Mouse (Mus musculus): ENCODE measurements around the gene Atp10a. TPM values are rescaled to one million over a fixed set of nuclear protein-coding genes. Genes with fewer than 3 reads are reported as not detected.

Atp10a gene
- total RNA-seq, 1 experiment = 7.3 TPM

DNA sequence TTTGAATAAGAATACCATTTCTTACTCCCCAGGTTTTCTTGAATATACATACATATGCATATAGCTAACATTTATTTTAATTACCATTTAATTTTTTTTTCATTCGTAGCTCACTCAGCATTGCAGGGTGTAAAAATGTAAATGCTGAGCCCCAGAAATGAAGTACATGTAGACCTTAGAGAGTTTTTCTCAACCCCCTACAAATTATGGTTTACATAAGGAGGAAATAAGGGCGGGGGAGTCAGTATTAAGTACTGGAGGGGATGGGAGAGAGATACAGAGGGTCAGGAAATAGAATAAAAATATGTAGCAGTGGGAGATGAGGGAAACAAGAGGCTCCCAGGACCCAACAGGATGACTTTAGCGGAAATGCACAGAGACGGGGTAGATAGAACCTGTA, 188.5 kb downstream of the Atp10a start:
- H3K27ac ChIP-seq (ENCODE audit: insufficient read depth, low read depth, low read length, poor library complexity, severe bottlenecking) = no peak overlapping the region
- TF ChIP-seq CHD2 (IDR thresholded peaks at IDR 0.05; ENCODE audit: low read depth, low read length) = no peak
- TF ChIP-seq MAFK (IDR thresholded peaks at IDR 0.05; ENCODE audit: insufficient read depth, low read depth, low read length) = no peak
- no peak for TF ChIP-seq ZC3H11A (IDR thresholded peaks at IDR 0.05; ENCODE audit: borderline replicate concordance, low read depth, low read length)
- no peak for TF ChIP-seq HCFC1 (IDR thresholded peaks at IDR 0.05; ENCODE audit: borderline replicate concordance, insufficient read depth, low read length)
- no peak for TF ChIP-seq ZNF384 (IDR thresholded peaks at IDR 0.05; ENCODE audit: low read depth, low read length)
- in situ Hi-C loops (cut with MboI; ENCODE audit: low sequenced_read_pairs in 2 of 2, unreplicated experiment in 2 of 2) = loop anchor here in 1 of 2 experiments (25.0 kb wide), 1 partner anchor 493 kb away; no protein-coding TSS in a partner anchor
- DNase-seq (ENCODE audit: low read depth, low spot score) = no peak
- H3K9me3 ChIP-seq (ENCODE audit: control insufficient read depth, insufficient read depth, low read depth, low read length) = no peaks in the 10 kb centered on the region
- no peak overlapping the region for H3K4me3 ChIP-seq (ENCODE audit: insufficient read depth in 1 of 2, low read depth in 1 of 2, low read length in 2 of 2, poor library complexity in 1 of 2, severe bottlenecking in 1 of 2)
- no peaks in the 10 kb centered on the region for H3K36me3 ChIP-seq (ENCODE audit: control insufficient read depth, insufficient read depth, low read length, poor library complexity, severe bottlenecking)
- H3K4me1 ChIP-seq (ENCODE audit: control insufficient read depth in 2 of 2, insufficient read depth in 2 of 2, low read length in 2 of 2, poor library complexity in 1 of 2) = no peaks in the 10 kb centered on the region
- no peak overlapping the region for H3K9ac ChIP-seq (ENCODE audit: insufficient read depth, low read depth, low read length, poor library complexity, severe bottlenecking)

DNA sequence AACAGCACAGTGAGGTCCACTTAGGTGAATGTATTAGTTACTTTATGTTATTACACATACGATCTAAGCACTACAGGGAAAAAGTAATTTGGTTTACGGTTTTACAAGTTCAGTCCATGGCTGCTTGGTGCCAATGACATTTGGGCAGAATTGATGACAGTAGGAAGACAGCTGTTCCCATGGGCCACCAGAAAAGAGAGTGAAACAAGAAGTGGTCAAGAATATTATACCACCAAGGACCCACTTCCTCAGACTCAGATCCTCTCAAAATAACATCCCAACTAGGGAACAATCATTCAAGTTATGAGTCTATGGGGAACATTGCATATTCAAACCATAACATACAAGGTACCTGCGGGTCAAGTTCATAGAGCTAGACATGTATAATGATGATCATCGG, 203.0 kb downstream of the Atp10a start:
- H3K9me3 ChIP-seq (ENCODE audit: control insufficient read depth, insufficient read depth, low read depth, low read length) = no peaks in the 10 kb centered on the region
- H3K9ac ChIP-seq (ENCODE audit: insufficient read depth, low read depth, low read length, poor library complexity, severe bottlenecking) = no peak overlapping the region
- H3K4me1 ChIP-seq (ENCODE audit: control insufficient read depth in 2 of 2, insufficient read depth in 2 of 2, low read length in 2 of 2, poor library complexity in 1 of 2) = no peaks in the 10 kb centered on the region
- H3K36me3 ChIP-seq (ENCODE audit: control insufficient read depth, insufficient read depth, low read length, poor library complexity, severe bottlenecking) = no peaks in the 10 kb centered on the region
- TF ChIP-seq CHD2 (IDR thresholded peaks at IDR 0.05; ENCODE audit: low read depth, low read length) = no peak
- TF ChIP-seq HCFC1 (IDR thresholded peaks at IDR 0.05; ENCODE audit: borderline replicate concordance, insufficient read depth, low read length) = no peak
- no peak for TF ChIP-seq ZC3H11A (IDR thresholded peaks at IDR 0.05; ENCODE audit: borderline replicate concordance, low read depth, low read length)
- no peak for TF ChIP-seq ZNF384 (IDR thresholded peaks at IDR 0.05; ENCODE audit: low read depth, low read length)
- no peak for TF ChIP-seq MAFK (IDR thresholded peaks at IDR 0.05; ENCODE audit: insufficient read depth, low read depth, low read length)
- DNase-seq (ENCODE audit: low read depth, low spot score) = no peak
- no peak overlapping the region for H3K27ac ChIP-seq (ENCODE audit: insufficient read depth, low read depth, low read length, poor library complexity, severe bottlenecking)
- in situ Hi-C loops (cut with MboI; ENCODE audit: low sequenced_read_pairs in 2 of 2, unreplicated experiment in 2 of 2) = no loop called here
- no peak overlapping the region for H3K4me3 ChIP-seq (ENCODE audit: insufficient read depth in 1 of 2, low read depth in 1 of 2, low read length in 2 of 2, poor library complexity in 1 of 2, severe bottlenecking in 1 of 2)

DNA sequence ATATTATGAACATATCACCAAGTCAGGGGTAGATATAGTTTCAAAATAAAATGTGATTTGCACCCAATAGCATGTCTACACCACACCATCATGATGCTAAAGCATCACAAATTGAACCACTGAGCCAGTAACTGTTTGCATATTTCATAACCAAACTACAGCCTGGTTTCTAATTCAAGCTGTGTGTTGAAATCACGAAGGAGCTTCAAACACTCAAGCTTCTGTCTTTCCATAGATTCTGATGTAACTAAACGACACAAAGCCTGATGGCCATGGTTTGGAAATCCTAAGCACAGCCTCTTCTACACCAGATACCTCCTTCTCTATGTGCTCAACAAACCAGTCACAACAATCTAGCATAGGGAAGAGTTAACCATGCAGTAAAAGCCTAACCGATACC, 207.2 kb downstream of the Atp10a start:
- H3K9me3 ChIP-seq (ENCODE audit: control insufficient read depth, insufficient read depth, low read depth, low read length) = peaks cover under 1% of the 10 kb centered on the region; the same call in 1 of the 2 replicates
- H3K36me3 ChIP-seq (ENCODE audit: control insufficient read depth, insufficient read depth, low read length, poor library complexity, severe bottlenecking) = no peaks in the 10 kb centered on the region
- no peak overlapping the region for H3K9ac ChIP-seq (ENCODE audit: insufficient read depth, low read depth, low read length, poor library complexity, severe bottlenecking)
- H3K27ac ChIP-seq (ENCODE audit: insufficient read depth, low read depth, low read length, poor library complexity, severe bottlenecking) = no peak overlapping the region
- no peak for DNase-seq (ENCODE audit: low read depth, low spot score)
- no peaks in the 10 kb centered on the region for H3K4me1 ChIP-seq (ENCODE audit: control insufficient read depth in 2 of 2, insufficient read depth in 2 of 2, low read length in 2 of 2, poor library complexity in 1 of 2)
- in situ Hi-C loops (cut with MboI; ENCODE audit: low sequenced_read_pairs in 2 of 2, unreplicated experiment in 2 of 2) = no loop called here
- no peak overlapping the region for H3K4me3 ChIP-seq (ENCODE audit: insufficient read depth in 1 of 2, low read depth in 1 of 2, low read length in 2 of 2, poor library complexity in 1 of 2, severe bottlenecking in 1 of 2)
- TF ChIP-seq CHD2 (IDR thresholded peaks at IDR 0.05; ENCODE audit: low read depth, low read length) = no peak
- TF ChIP-seq ZNF384 (IDR thresholded peaks at IDR 0.05; ENCODE audit: low read depth, low read length) = no peak
- TF ChIP-seq ZC3H11A (IDR thresholded peaks at IDR 0.05; ENCODE audit: borderline replicate concordance, low read depth, low read length) = no peak
- TF ChIP-seq HCFC1 (IDR thresholded peaks at IDR 0.05; ENCODE audit: borderline replicate concordance, insufficient read depth, low read length) = no peak
- no peak for TF ChIP-seq MAFK (IDR thresholded peaks at IDR 0.05; ENCODE audit: insufficient read depth, low read depth, low read length)

DNA sequence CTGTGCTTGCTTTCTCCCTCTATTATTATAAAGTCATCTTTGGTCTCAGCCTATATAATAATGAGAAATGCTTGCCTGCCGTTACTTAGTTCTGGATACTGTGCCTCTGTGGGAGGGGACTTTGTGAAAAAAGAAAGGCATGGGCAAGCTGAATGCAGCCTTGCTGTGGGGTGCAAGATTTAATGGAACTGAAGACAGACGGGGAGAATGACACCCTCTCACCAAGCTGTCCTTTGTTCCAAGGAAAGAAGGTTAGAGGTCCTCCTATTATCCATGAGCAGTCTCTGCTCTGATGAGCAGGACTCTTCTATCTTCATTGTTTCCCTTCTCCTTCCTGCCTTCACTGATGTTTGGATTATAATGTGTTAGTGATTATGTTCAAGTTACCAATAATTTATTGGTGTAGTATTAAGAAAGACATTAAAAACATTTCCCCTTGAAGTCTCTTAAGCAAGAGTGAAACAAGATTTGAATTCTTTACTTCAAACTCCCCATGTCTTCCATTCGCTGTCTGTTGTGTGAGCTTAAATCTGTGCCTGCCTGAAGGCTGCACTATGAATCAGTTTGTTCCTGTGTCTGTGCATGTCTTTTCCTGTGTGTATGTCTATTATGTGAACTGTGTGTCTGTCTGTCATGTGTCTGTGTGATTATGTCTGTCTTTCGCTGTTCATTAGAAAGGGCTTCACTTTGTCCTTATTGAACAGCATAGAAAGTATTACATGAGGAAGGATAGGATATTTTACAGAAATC, 211.1 kb downstream of the Atp10a start:
- DNase-seq (ENCODE audit: low read depth, low spot score) = no peak
- Histone ChIP-seq H3K4me1 (ENCODE audit: control insufficient read depth in 2 of 2, insufficient read depth in 2 of 2, low read length in 2 of 2, poor library complexity in 1 of 2) (no peaks in the 10 kb centered on the region), H3K9me3 (ENCODE audit: control insufficient read depth, insufficient read depth, low read depth, low read length) (peaks cover 3% of the 10 kb centered on the region; the same call in 1 of the 2 replicates), H3K36me3 (ENCODE audit: control insufficient read depth, insufficient read depth, low read length, poor library complexity, severe bottlenecking) (no peaks in the 10 kb centered on the region), H3K9ac (ENCODE audit: insufficient read depth, low read depth, low read length, poor library complexity, severe bottlenecking) (no peak overlapping the region), H3K27ac (ENCODE audit: insufficient read depth, low read depth, low read length, poor library complexity, severe bottlenecking) (no peak overlapping the region), H3K4me3 (ENCODE audit: insufficient read depth in 1 of 2, low read depth in 1 of 2, low read length in 2 of 2, poor library complexity in 1 of 2, severe bottlenecking in 1 of 2) (no peak overlapping the region)
- in situ Hi-C loops (cut with MboI; ENCODE audit: low sequenced_read_pairs in 2 of 2, unreplicated experiment in 2 of 2) = no loop called here
- TF ChIP-seq ZC3H11A (IDR thresholded peaks at IDR 0.05; ENCODE audit: borderline replicate concordance, low read depth, low read length) (no peak), MAFK (IDR thresholded peaks at IDR 0.05; ENCODE audit: insufficient read depth, low read depth, low read length) (no peak), HCFC1 (IDR thresholded peaks at IDR 0.05; ENCODE audit: borderline replicate concordance, insufficient read depth, low read length) (no peak), CHD2 (IDR thresholded peaks at IDR 0.05; ENCODE audit: low read depth, low read length) (no peak), ZNF384 (IDR thresholded peaks at IDR 0.05; ENCODE audit: low read depth, low read length) (no peak)

Data from ES-E14 (cell line).